Mouse (Mus musculus): Measurements from ENCODE around the gene Pacsin3. TPM values are rescaled to one million over a fixed set of nuclear protein-coding genes. Genes with fewer than 3 reads are reported as not detected.

The Pacsin3 gene
- polyA plus RNA-seq, 1 experiment from 2014 or later: 25.1 TPM

DNA sequence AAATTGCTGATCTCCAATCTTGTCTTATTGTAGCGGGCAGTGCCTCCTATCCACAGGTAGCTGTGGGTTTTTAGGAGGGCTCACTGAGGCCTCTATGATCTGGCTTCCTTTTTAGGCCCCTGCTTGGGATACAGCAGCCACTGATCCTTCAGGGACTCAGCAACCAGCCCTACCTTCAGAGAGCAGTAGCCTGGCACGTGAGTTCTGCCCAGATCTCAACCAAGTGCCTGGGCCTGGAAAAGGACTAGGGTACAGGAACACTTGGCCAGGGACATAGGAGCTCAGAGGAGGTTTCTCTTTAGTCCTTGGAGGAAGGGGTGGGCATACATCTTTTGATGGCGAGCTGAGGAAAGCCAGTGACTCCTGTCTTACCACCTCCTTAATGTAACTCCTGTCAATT lies 12.3 kb downstream of the Pacsin3 start:
- ATAC-seq (replicated peaks; ENCODE audit: low FRiP score, low TSS enrichment, low read depth) (no peak), DNase-seq (ENCODE audit: low spot score) (no peak)
- H3K27ac ChIP-seq (ENCODE audit: low read depth): no peak overlapping the region
- H3K27me3 ChIP-seq (replicated peaks; ENCODE audit: control insufficient read depth, insufficient read depth, low read length): no peaks in the 10 kb centered on the region
- no peak overlapping the region for H3K4me3 ChIP-seq (ENCODE audit: low read depth, low read length)
- H3K4me2 ChIP-seq (ENCODE audit: low read length): no peak overlapping the region
- WGBS: 89% methylated on average over 3 of the region's 3 CpGs
- peaks cover 72% of the 10 kb centered on the region for H3K36me3 ChIP-seq (ENCODE audit: control insufficient read depth, insufficient read depth, low read length)
- no peaks in the 10 kb centered on the region for H3K9me3 ChIP-seq (ENCODE audit: control insufficient read depth, low read length)
- peaks cover 16% of the 10 kb centered on the region for H3K4me1 ChIP-seq (replicated peaks; ENCODE audit: control insufficient read depth, insufficient read depth, low read length)
- no peak overlapping the region for H3K9ac ChIP-seq (ENCODE audit: low read length)

DNA sequence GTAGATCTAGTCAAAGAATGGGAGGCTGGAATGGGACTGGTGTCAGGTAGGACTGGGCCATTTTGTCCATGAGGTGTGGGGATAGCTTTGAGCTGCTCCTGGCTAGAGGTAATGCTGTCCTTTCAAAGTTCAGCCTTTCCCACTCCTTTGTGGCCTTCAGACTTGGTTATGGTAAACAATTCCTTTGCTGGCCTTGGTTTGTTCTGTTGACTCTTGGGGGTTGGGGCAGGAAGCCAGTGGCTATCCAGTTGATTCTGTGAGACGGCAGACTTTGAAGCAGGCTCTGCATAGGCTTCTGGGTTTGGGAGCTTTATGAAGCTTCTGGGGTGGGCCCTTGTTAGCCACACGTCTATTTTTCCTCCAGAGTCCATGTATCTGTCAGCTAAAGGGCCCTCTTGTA lies 13.0 kb downstream of the Pacsin3 start:
- ATAC-seq (replicated peaks; ENCODE audit: low FRiP score, low TSS enrichment, low read depth): no peak
- Histone ChIP-seq H3K9me3 (ENCODE audit: control insufficient read depth, low read length) (no peaks in the 10 kb centered on the region), H3K27ac (ENCODE audit: low read depth) (no peak overlapping the region), H3K9ac (ENCODE audit: low read length) (no peak overlapping the region), H3K27me3 (replicated peaks; ENCODE audit: control insufficient read depth, insufficient read depth, low read length) (no peaks in the 10 kb centered on the region), H3K4me2 (ENCODE audit: low read length) (no peak overlapping the region), H3K36me3 (ENCODE audit: control insufficient read depth, insufficient read depth, low read length) (peaks cover 72% of the 10 kb centered on the region), H3K4me3 (ENCODE audit: low read depth, low read length) (no peak overlapping the region), H3K4me1 (replicated peaks; ENCODE audit: control insufficient read depth, insufficient read depth, low read length) (peaks cover 16% of the 10 kb centered on the region)
- WGBS: 72% methylated on average over 2 of the region's 2 CpGs
- no peak for DNase-seq (ENCODE audit: low spot score)

DNA sequence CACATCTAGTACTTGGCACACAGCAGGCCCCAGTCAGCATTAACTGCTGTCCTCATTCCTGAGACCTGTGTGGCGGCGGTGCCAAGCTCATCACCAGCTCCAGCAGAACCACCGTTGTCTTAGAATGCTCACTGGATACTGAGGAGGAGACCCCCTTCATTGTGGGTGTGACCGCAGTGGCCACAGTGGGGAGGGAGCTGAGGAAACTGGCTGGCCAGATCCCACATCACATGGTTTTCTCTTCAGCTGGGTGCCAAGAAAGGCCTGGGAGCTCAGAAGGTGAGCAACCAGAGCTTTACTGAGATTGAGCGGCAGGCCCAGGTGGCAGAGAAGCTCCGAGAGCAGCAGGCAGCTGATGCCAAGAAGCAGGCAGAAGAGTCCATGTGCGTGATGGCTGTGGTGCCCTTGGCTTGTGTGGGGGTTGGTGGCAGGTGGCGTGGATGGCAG lies 14.0 kb downstream of the Pacsin3 start:
- Histone ChIP-seq H3K4me2 (ENCODE audit: low read length) (no peak overlapping the region), H3K27me3 (replicated peaks; ENCODE audit: control insufficient read depth, insufficient read depth, low read length) (no peaks in the 10 kb centered on the region), H3K4me3 (ENCODE audit: low read depth, low read length) (no peak overlapping the region), H3K27ac (ENCODE audit: low read depth) (no peak overlapping the region), H3K9me3 (ENCODE audit: control insufficient read depth, low read length) (no peaks in the 10 kb centered on the region), H3K36me3 (ENCODE audit: control insufficient read depth, insufficient read depth, low read length) (peaks cover 81% of the 10 kb centered on the region), H3K4me1 (replicated peaks; ENCODE audit: control insufficient read depth, insufficient read depth, low read length) (peaks cover 9% of the 10 kb centered on the region), H3K9ac (ENCODE audit: low read length) (no peak overlapping the region)
- 95% methylated on average over 8 of the region's 8 CpGs for WGBS
- no peak for ATAC-seq (replicated peaks; ENCODE audit: low FRiP score, low TSS enrichment, low read depth)
- DNase-seq (ENCODE audit: low spot score): no peak

DNA sequence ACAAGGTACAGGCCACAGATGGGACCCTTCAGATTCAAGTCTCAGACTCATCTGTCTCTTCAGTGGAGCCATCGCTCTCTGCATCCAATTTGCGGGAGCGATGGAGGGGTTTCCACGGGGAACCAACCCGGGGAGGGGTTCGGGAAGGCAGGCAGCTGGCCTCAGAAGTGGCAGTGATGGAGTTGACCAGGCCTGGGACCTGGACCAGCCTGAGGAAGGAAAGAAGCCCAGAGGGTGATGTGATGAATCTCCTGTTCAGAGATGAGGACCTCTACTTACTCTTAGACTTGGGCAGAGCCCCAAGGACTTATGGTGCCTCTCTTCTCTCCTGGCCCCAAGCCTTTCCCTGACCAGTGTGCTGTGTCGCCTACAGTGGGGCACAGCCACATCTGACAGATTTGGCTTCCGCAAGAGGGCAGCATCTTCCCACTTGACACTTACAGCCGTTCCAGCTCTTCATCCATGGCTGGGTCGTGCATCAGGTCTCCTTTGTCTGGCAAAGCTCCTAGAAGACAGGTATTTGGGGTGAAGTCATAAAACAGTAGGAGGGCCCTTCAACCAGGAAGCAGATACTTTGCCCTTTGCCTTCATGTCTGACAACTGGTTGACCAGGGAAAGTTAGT lies 23.1 kb downstream of the Pacsin3 start:
- Histone ChIP-seq H3K27me3 (replicated peaks; ENCODE audit: control insufficient read depth, insufficient read depth, low read length) (no peaks in the 10 kb centered on the region), H3K4me1 (replicated peaks; ENCODE audit: control insufficient read depth, insufficient read depth, low read length) (0 out of 2 replicates have a peak, but pooled peaks cover 3% of the 10 kb centered on the region), H3K27ac (ENCODE audit: low read depth) (no peak overlapping the region), H3K36me3 (ENCODE audit: control insufficient read depth, insufficient read depth, low read length) (peaks cover 33% of the 10 kb centered on the region), H3K9me3 (ENCODE audit: control insufficient read depth, low read length) (no peaks in the 10 kb centered on the region), H3K4me3 (ENCODE audit: low read depth, low read length) (no peak overlapping the region), H3K9ac (ENCODE audit: low read length) (no peak overlapping the region), H3K4me2 (ENCODE audit: low read length) (no peak overlapping the region)
- ATAC-seq (replicated peaks; ENCODE audit: low FRiP score, low TSS enrichment, low read depth) (peak; percentile 42), DNase-seq (ENCODE audit: low spot score) (peak; percentile 82)
- 30% methylated on average over 10 of the region's 10 CpGs for WGBS

DNA sequence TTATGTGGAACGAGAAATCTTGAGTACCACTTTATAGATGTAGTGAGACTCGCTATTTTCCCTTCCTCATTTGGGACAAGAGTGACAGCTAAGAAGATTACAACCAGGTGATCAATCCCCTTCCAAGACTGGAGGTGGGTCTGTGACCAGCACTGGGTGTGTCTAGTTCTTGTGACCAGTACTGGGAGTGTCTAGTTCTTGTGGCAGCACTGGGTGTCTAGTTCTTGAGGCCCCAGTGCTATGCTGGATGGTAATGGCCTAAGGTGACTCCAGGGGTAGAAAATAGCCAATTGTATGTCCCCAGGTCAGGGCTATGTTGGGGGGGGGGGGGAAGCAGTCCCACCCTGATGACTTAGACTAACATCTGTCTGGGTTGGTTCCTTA lies 23.6 kb downstream of the Pacsin3 start:
- DNase-seq (ENCODE audit: low spot score) (no peak), ATAC-seq (replicated peaks; ENCODE audit: low FRiP score, low TSS enrichment, low read depth) (peak; percentile 49)
- Histone ChIP-seq H3K27ac (ENCODE audit: low read depth) (no peak overlapping the region), H3K36me3 (ENCODE audit: control insufficient read depth, insufficient read depth, low read length) (peaks cover 28% of the 10 kb centered on the region), H3K9me3 (ENCODE audit: control insufficient read depth, low read length) (no peaks in the 10 kb centered on the region), H3K4me3 (ENCODE audit: low read depth, low read length) (no peak overlapping the region), H3K4me1 (replicated peaks; ENCODE audit: control insufficient read depth, insufficient read depth, low read length) (0 out of 2 replicates have a peak, but pooled peaks cover 3% of the 10 kb centered on the region), H3K4me2 (ENCODE audit: low read length) (no peak overlapping the region), H3K27me3 (replicated peaks; ENCODE audit: control insufficient read depth, insufficient read depth, low read length) (no peaks in the 10 kb centered on the region), H3K9ac (ENCODE audit: low read length) (no peak overlapping the region)
- WGBS: 51% methylated on average over 2 of the region's 2 CpGs

- ATAC-seq (replicated peaks; ENCODE audit: low FRiP score, low TSS enrichment, low read depth) (peak; percentile 78), DNase-seq (ENCODE audit: low spot score) (no peak)
- Histone ChIP-seq H3K9ac (ENCODE audit: low read length) (no peak overlapping the region), H3K4me3 (ENCODE audit: low read depth, low read length) (no peak overlapping the region), H3K27me3 (replicated peaks; ENCODE audit: control insufficient read depth, insufficient read depth, low read length) (no peaks in the 10 kb centered on the region), H3K4me1 (replicated peaks; ENCODE audit: control insufficient read depth, insufficient read depth, low read length) (0 out of 2 replicates have a peak, but pooled peaks cover 3% of the 10 kb centered on the region), H3K36me3 (ENCODE audit: control insufficient read depth, insufficient read depth, low read length) (peaks cover 11% of the 10 kb centered on the region), H3K9me3 (ENCODE audit: control insufficient read depth, low read length) (no peaks in the 10 kb centered on the region), H3K27ac (ENCODE audit: low read depth) (no peak overlapping the region), H3K4me2 (ENCODE audit: low read length) (no peak overlapping the region)
- 54% methylated on average over 5 of the region's 5 CpGs for WGBS
Measured at GRCm38 (mm10) chr2:91281366-91281765, 25.6 kb downstream of the Pacsin3 start.

GRCm38 (mm10) chr2:91283972-91284371 lies 28.2 kb downstream of the Pacsin3 start:
- H3K4me2 ChIP-seq (ENCODE audit: low read length): no peak overlapping the region
- no peak overlapping the region for H3K27ac ChIP-seq (ENCODE audit: low read depth)
- no peak overlapping the region for H3K9ac ChIP-seq (ENCODE audit: low read length)
- no peaks in the 10 kb centered on the region for H3K36me3 ChIP-seq (ENCODE audit: control insufficient read depth, insufficient read depth, low read length)
- H3K9me3 ChIP-seq (ENCODE audit: control insufficient read depth, low read length): no peaks in the 10 kb centered on the region
- DNase-seq (ENCODE audit: low spot score): no peak
- H3K27me3 ChIP-seq (replicated peaks; ENCODE audit: control insufficient read depth, insufficient read depth, low read length): no peaks in the 10 kb centered on the region
- 0 out of 2 replicates have a peak, but pooled peaks cover 3% of the 10 kb centered on the region for H3K4me1 ChIP-seq (replicated peaks; ENCODE audit: control insufficient read depth, insufficient read depth, low read length)
- 80% methylated on average over 3 of the region's 3 CpGs for WGBS
- no peak overlapping the region for H3K4me3 ChIP-seq (ENCODE audit: low read depth, low read length)
- ATAC-seq (replicated peaks; ENCODE audit: low FRiP score, low TSS enrichment, low read depth): no peak

DNA sequence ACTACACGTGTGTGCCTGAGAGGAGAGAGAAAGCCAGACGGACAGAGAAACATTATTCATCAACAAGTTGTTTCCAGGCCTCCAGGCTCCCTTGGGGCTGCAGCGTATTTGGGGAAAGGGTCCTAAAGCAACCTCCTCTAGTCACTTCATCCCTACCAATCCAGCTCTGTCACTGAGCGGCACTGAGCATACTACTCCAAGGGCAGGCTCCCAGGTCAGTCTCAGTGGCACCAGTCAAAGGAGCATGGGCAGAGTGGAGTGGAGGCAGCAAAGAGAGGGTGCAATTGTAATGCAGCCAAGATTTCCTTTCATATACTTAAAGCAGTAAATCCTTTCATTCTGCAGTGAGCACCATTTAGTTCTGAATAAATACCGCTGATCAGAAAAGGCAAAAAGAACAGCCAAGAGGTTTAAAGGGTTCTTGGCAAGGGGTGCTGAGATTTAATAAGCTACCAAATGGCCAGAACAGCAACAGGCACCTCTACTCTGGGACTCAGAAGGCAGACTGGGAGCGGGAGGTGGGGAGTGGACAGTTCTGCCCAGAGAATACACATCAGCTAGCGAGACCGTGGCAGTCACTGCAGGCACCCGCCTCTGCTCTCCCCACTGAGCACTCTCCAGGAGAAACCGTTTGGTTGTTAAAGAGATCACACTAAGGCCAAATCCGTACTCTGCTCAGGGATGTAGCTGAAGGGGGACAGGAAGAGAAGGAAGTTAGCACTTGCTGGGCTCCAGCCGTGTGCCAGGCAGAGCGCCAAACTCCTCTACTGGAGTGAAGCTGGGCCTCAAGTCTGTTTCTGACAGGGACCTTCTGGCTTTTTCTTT lies 28.8 kb downstream of the Pacsin3 start:
- H3K4me3 ChIP-seq (ENCODE audit: low read depth, low read length): no peak overlapping the region
- no peaks in the 10 kb centered on the region for H3K36me3 ChIP-seq (ENCODE audit: control insufficient read depth, insufficient read depth, low read length)
- 0 out of 2 replicates have a peak, but pooled peaks cover 3% of the 10 kb centered on the region for H3K4me1 ChIP-seq (replicated peaks; ENCODE audit: control insufficient read depth, insufficient read depth, low read length)
- WGBS: 67% methylated on average over 13 of the region's 13 CpGs
- DNase-seq (ENCODE audit: low spot score) (no peak), ATAC-seq (replicated peaks; ENCODE audit: low FRiP score, low TSS enrichment, low read depth) (no peak)
- H3K4me2 ChIP-seq (ENCODE audit: low read length): no peak overlapping the region
- no peak overlapping the region for H3K9ac ChIP-seq (ENCODE audit: low read length)
- H3K9me3 ChIP-seq (ENCODE audit: control insufficient read depth, low read length): no peaks in the 10 kb centered on the region
- no peak overlapping the region for H3K27ac ChIP-seq (ENCODE audit: low read depth)
- no peaks in the 10 kb centered on the region for H3K27me3 ChIP-seq (replicated peaks; ENCODE audit: control insufficient read depth, insufficient read depth, low read length)

Data from intestine, embryonic 14.5 days (tissue).